Mouse (Mus musculus): ENCODE data around the gene Lpcat2b. TPM values are rescaled to one million over a fixed set of nuclear protein-coding genes. Genes with fewer than 3 reads are reported as not detected.

The Lpcat2b gene
- polyA plus RNA-seq, 1 experiment from 2014 or later, result not detected

GRCm38 (mm10) chr5:107450299-107450698, 18.9 kb downstream of the Lpcat2b start:
- WGBS, result 91% methylated on average over 5 of the region's 5 CpGs
- no peak overlapping the region for H3K9ac ChIP-seq (replicated peaks)
- no peaks in the 10 kb centered on the region for H3K9me3 ChIP-seq
- H3K27ac ChIP-seq (replicated peaks), result no peak overlapping the region
- ATAC-seq (ENCODE audit: low FRiP score, low read depth), result no peak
- no peak overlapping the region for H3K4me3 ChIP-seq
- no peaks in the 10 kb centered on the region for H3K27me3 ChIP-seq
- H3K36me3 ChIP-seq, result no peaks in the 10 kb centered on the region
- H3K4me1 ChIP-seq, result no peaks in the 10 kb centered on the region
- H3K4me2 ChIP-seq (replicated peaks), result no peak overlapping the region

- 89% methylated on average over 4 of the region's 4 CpGs for WGBS
- no peaks in the 10 kb centered on the region for H3K36me3 ChIP-seq
- no peaks in the 10 kb centered on the region for H3K27me3 ChIP-seq
- H3K4me3 ChIP-seq, result no peak overlapping the region
- H3K4me2 ChIP-seq (replicated peaks), result no peak overlapping the region
- H3K9ac ChIP-seq (replicated peaks), result no peak overlapping the region
- no peak overlapping the region for H3K27ac ChIP-seq (replicated peaks)
- ATAC-seq (ENCODE audit: low FRiP score, low read depth), result no peak
- peaks cover 3% of the 10 kb centered on the region; the same call in 1 of the 2 replicates for H3K4me1 ChIP-seq
- no peaks in the 10 kb centered on the region for H3K9me3 ChIP-seq
Measured at GRCm38 (mm10) chr5:107462147-107463076, 31.1 kb downstream of the Lpcat2b start.

GRCm38 (mm10) chr5:107466501-107466900, 35.2 kb downstream of the Lpcat2b start:
- no peak overlapping the region for H3K9ac ChIP-seq (replicated peaks)
- no peaks in the 10 kb centered on the region for H3K36me3 ChIP-seq
- H3K4me3 ChIP-seq, result no peak overlapping the region
- ATAC-seq (ENCODE audit: low FRiP score, low read depth), result no peak
- no peaks in the 10 kb centered on the region for H3K9me3 ChIP-seq
- 31% methylated on average over 5 of the region's 5 CpGs for WGBS
- peaks cover 3% of the 10 kb centered on the region; the same call in 1 of the 2 replicates for H3K4me1 ChIP-seq
- H3K27ac ChIP-seq (replicated peaks), result no peak overlapping the region
- no peaks in the 10 kb centered on the region for H3K27me3 ChIP-seq
- H3K4me2 ChIP-seq (replicated peaks), result no peak overlapping the region

GRCm38 (mm10) chr5:107467098-107467497, 35.7 kb downstream of the Lpcat2b start:
- ATAC-seq (ENCODE audit: low FRiP score, low read depth), result no peak
- H3K36me3 ChIP-seq, result no peaks in the 10 kb centered on the region
- no peaks in the 10 kb centered on the region for H3K27me3 ChIP-seq
- no peak overlapping the region for H3K4me3 ChIP-seq
- H3K4me1 ChIP-seq, result peaks cover 3% of the 10 kb centered on the region; the same call in 1 of the 2 replicates
- H3K9ac ChIP-seq (replicated peaks), result no peak overlapping the region
- no peaks in the 10 kb centered on the region for H3K9me3 ChIP-seq
- H3K27ac ChIP-seq (replicated peaks), result no peak overlapping the region
- 83% methylated on average over 4 of the region's 4 CpGs for WGBS
- no peak overlapping the region for H3K4me2 ChIP-seq (replicated peaks)

- Histone ChIP-seq H3K4me1 (peaks cover 3% of the 10 kb centered on the region; the same call in 1 of the 2 replicates), H3K36me3 (peaks cover 9% of the 10 kb centered on the region; the same call in 1 of the 2 replicates), H3K4me2 (replicated peaks) (no peak overlapping the region), H3K27me3 (no peaks in the 10 kb centered on the region), H3K9ac (replicated peaks) (no peak overlapping the region), H3K27ac (replicated peaks) (no peak overlapping the region), H3K4me3 (no peak overlapping the region), H3K9me3 (no peaks in the 10 kb centered on the region)
- ATAC-seq (ENCODE audit: low FRiP score, low read depth), result no peak
- WGBS, result 84% methylated on average over 10 of the region's 10 CpGs
Measured at GRCm38 (mm10) chr5:107470600-107471329, 39.4 kb downstream of the Lpcat2b start.

GRCm38 (mm10) chr5:107480194-107480593, 48.8 kb downstream of the Lpcat2b start:
- H3K4me2 ChIP-seq (replicated peaks), result no peak overlapping the region
- no peaks in the 10 kb centered on the region for H3K27me3 ChIP-seq
- no peaks in the 10 kb centered on the region for H3K4me1 ChIP-seq
- WGBS, result 92% methylated on average over 2 of the region's 2 CpGs
- H3K27ac ChIP-seq (replicated peaks), result no peak overlapping the region
- no peaks in the 10 kb centered on the region for H3K9me3 ChIP-seq
- H3K4me3 ChIP-seq, result no peak overlapping the region
- H3K9ac ChIP-seq (replicated peaks), result no peak overlapping the region
- H3K36me3 ChIP-seq, result peaks cover 3% of the 10 kb centered on the region; the same call in 1 of the 2 replicates
- ATAC-seq (ENCODE audit: low FRiP score, low read depth), result no peak

Other genes with a start within 250 kb of the Lpcat2b start
- gene Tgfbr3, start 141.9 kb upstream of the Lpcat2b start, polyA plus RNA-seq (2016; fragmentation: Nextera tagmentation; extraction: Ambion mirVana), result 7.8 and 10.3 TPM in 2 replicates
- 1.3 and 2.4 TPM in 2 replicates for gene Brdt, start 100.4 kb upstream of the Lpcat2b start, polyA plus RNA-seq (2016; fragmentation: Nextera tagmentation; extraction: Ambion mirVana)
- gene Ephx4, start 28.8 kb upstream of the Lpcat2b start, polyA plus RNA-seq (2016; fragmentation: Nextera tagmentation; extraction: Ambion mirVana), result 0.83 and 0.84 TPM in 2 replicates
- 11.6 and 13.6 TPM in 2 replicates for gene Btbd8, start 6.4 kb downstream of the Lpcat2b start, polyA plus RNA-seq (2016; fragmentation: Nextera tagmentation; extraction: Ambion mirVana)
- gene Gm42669, start 76.1 kb downstream of the Lpcat2b start, polyA plus RNA-seq (2016; fragmentation: Nextera tagmentation; extraction: Ambion mirVana), result 0.27 and 0.56 TPM in 2 replicates
- 0.17 and 0.25 TPM in 2 replicates for gene 1700028K03Rik, start 103.2 kb downstream of the Lpcat2b start, polyA plus RNA-seq (2016; fragmentation: Nextera tagmentation; extraction: Ambion mirVana)
- 19.1 and 21.5 TPM in 2 replicates for gene Rpap2, start 165.8 kb downstream of the Lpcat2b start, polyA plus RNA-seq (2016; fragmentation: Nextera tagmentation; extraction: Ambion mirVana)
- gene Glmn, start 166.3 kb downstream of the Lpcat2b start, polyA plus RNA-seq (2016; fragmentation: Nextera tagmentation; extraction: Ambion mirVana), result 33.4 and 37.7 TPM in 2 replicates

Data from midbrain, embryonic 12.5 days (tissue).